Mouse (Mus musculus) ES-Bruce4 (cell line): Measurements from ENCODE around the gene Tm4sf1.

ENCODE experiments used
- CTCF ChIP-seq: IDR thresholded peaks from one replicate; pipeline ENCODE4 v1.8.1; 2011; ENCODE audit warnings: low read depth, low read length
- POLR2A ChIP-seq: IDR thresholded peaks from one replicate; pipeline ENCODE4 v1.8.1; 2011; ENCODE audit warnings: low read length; ENCODE audit not compliant: insufficient read depth

- no peak for TF ChIP-seq POLR2A
- TF ChIP-seq CTCF: no peak
These were observed 7.9 kb downstream of the Tm4sf1 start for GRCm38 (mm10) chr3:57293925-57294324.
